Mouse (Mus musculus): ENCODE measurements around the gene AC134908.4. TPM values are rescaled to one million over a fixed set of nuclear protein-coding genes. Genes with fewer than 3 reads are reported as not detected.

The AC134908.4 gene
- polyA plus RNA-seq, 1 experiment, result not detected

DNA sequence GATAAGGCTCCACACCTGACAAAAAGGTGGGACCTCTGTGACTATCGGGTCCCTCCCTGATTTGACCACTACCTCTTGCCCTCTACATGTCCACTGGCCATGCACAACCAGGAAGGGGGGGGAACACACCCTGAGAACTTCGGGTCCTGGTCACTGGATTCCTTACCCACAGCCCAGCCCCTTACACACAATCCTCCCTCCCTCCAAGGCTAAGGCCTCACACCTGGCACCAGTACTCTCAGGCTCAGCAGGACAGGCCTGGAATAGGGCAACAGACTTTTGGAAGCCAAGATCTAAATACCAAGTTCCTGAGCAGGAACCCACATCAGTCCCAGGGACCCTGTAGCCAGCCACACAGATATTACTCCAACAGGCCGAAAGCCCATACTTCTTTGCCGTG is 43.4 kb upstream of the AC134908.4 start:
- 86% methylated on average over 4 of the region's 4 CpGs for WGBS

DNA sequence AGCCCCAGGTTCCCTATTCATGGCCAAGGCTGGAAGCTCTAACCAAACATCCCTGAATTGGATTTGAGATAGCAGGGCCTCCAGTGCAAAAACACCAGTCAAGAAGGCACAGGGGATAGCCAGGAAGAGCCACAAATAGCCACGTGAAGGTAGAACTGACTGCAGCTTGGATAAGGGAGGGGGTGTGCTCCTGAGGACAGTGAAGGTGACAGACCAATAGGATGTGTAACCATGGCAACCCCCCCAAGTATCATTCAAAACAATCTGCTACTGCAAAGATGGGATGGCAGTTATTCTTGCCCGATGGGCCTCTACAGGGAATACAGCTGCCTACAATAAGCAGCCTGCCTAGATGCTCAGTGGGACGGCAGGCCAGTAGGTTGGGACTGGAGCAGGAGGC is 42.1 kb upstream of the AC134908.4 start:
- peak overlapping the region; percentile 74 for H3K27ac ChIP-seq (ENCODE audit: insufficient read depth, low read depth, low read length)
- no peak overlapping the region for H3K4me3 ChIP-seq (ENCODE audit: insufficient read depth, low read depth, low read length)
- TF ChIP-seq POLR2A (IDR thresholded peaks at IDR 0.05; ENCODE audit: insufficient read depth, low read depth, low read length), result no peak
- TF ChIP-seq CTCF (IDR thresholded peaks at IDR 0.05; ENCODE audit: insufficient read depth, low read depth, low read length), result no peak
- 33% methylated on average over 3 of the region's 3 CpGs for WGBS
- H3K4me1 ChIP-seq (ENCODE audit: control insufficient read depth, insufficient read depth, low read length), result peaks cover 51% of the 10 kb centered on the region

More for the DNA sequence above, 43.4 kb upstream of the AC134908.4 start:
- Histone ChIP-seq H3K27ac (ENCODE audit: insufficient read depth, low read depth, low read length) (no peak overlapping the region), H3K4me1 (ENCODE audit: control insufficient read depth, insufficient read depth, low read length) (peaks cover 52% of the 10 kb centered on the region), H3K4me3 (ENCODE audit: insufficient read depth, low read depth, low read length) (no peak overlapping the region)
- no peak for TF ChIP-seq CTCF (IDR thresholded peaks at IDR 0.05; ENCODE audit: insufficient read depth, low read depth, low read length)
- TF ChIP-seq POLR2A (IDR thresholded peaks at IDR 0.05; ENCODE audit: insufficient read depth, low read depth, low read length), result no peak

DNA sequence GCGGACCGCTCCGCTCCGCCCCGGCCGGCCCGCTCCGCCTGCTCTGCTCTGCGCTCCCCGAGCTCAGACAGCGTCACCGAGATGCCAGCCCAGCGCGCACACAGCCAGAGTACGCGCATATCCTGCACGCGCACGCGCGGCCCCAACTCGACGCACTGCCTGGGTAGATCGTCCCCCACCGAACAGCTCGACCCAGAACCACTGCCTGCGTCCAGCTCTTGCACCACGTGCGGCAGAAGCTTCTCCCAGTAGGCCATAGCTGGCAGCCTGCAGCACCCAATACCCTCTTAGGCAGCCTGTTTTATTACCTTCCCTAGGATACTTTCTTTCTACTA is 41.6 kb upstream of the AC134908.4 start, which contains the start of gene Rhbdl1:
Gene Rhbdl1 (minus strand): TSS at position 220 of the 335 bp plus-strand sequence.
- 2% methylated on average over 29 of the region's 29 CpGs for WGBS
- Histone ChIP-seq H3K27ac (ENCODE audit: insufficient read depth, low read depth, low read length) (peak within 1 kb of the TSS; percentile 74), H3K4me3 (ENCODE audit: insufficient read depth, low read depth, low read length) (peak within 1 kb of the TSS; percentile 58), H3K4me1 (ENCODE audit: control insufficient read depth, insufficient read depth, low read length) (peaks cover 48% of the 10 kb centered on the region)
- no peak for TF ChIP-seq CTCF (IDR thresholded peaks at IDR 0.05; ENCODE audit: insufficient read depth, low read depth, low read length)
- TF ChIP-seq POLR2A (IDR thresholded peaks at IDR 0.05; ENCODE audit: insufficient read depth, low read depth, low read length), result peak; percentile 57

DNA sequence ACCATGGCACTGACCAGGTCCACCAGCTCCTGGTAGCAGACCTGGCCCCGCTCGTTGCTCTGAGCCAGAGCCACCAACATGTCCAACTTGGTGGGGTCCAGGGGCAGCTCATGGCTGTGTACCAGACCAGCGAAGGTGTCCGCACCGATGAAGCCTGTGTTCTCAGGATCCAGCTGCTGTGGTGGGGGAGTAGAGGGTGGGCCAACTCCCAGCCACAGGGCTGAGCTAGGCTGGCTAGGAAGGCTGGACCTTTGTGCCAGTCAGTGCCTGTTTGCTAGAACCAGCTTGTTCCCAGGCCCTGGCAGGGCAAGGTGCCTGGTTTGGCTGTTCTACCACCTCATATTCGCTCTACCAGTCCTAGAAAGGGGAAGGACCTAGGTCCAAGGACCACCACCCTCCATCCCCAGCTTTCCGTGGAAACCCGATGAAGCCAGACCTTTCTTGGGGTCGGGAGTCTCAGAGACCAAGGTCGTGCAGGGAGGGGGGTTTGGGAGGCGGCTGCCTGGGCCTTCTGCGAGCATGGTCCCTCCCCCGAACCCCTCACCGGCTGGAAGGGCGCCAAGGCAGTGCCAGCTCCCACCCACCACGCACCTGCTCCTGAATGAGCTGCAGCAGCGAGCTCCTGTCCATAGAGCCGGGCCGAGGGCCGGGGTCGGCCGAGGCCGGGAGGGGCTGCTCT is 41.1 kb upstream of the AC134908.4 start:
- Histone ChIP-seq H3K4me3 (ENCODE audit: insufficient read depth, low read depth, low read length) (peak overlapping the region; percentile 58), H3K27ac (ENCODE audit: insufficient read depth, low read depth, low read length) (peak overlapping the region; percentile 74), H3K4me1 (ENCODE audit: control insufficient read depth, insufficient read depth, low read length) (peaks cover 53% of the 10 kb centered on the region)
- 8% methylated on average over 23 of the region's 23 CpGs for WGBS
- TF ChIP-seq CTCF (IDR thresholded peaks at IDR 0.05; ENCODE audit: insufficient read depth, low read depth, low read length) (no peak), POLR2A (IDR thresholded peaks at IDR 0.05; ENCODE audit: insufficient read depth, low read depth, low read length) (no peak)

DNA sequence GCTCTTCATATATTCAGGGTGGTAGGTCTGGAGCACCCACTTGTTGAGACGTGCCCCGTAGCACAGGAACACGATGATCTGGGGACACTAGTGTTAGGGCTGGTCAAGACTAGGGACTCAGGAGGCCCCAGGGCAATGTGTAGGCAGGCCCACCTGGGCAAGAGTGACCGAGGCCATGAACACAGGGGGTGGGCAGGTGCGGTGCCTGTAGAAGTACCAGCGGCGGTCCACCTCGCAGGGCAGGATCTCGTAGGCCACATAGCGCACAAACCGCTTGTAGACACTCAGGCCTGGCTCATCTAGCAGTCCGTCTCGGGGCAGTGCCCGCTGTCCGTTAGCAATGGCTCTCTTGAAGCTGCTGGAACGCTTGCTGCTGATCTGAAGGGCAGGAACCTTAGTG is 40.4 kb upstream of the AC134908.4 start:
- H3K4me1 ChIP-seq (ENCODE audit: control insufficient read depth, insufficient read depth, low read length), result peaks cover 60% of the 10 kb centered on the region
- WGBS, result 89% methylated on average over 16 of the region's 16 CpGs
- no peak for TF ChIP-seq CTCF (IDR thresholded peaks at IDR 0.05; ENCODE audit: insufficient read depth, low read depth, low read length)
- no peak for TF ChIP-seq POLR2A (IDR thresholded peaks at IDR 0.05; ENCODE audit: insufficient read depth, low read depth, low read length)
- peak overlapping the region; percentile 58 for H3K4me3 ChIP-seq (ENCODE audit: insufficient read depth, low read depth, low read length)
- peak overlapping the region; percentile 74; the same call in 1 of the 2 replicates for H3K27ac ChIP-seq (ENCODE audit: insufficient read depth, low read depth, low read length)

DNA sequence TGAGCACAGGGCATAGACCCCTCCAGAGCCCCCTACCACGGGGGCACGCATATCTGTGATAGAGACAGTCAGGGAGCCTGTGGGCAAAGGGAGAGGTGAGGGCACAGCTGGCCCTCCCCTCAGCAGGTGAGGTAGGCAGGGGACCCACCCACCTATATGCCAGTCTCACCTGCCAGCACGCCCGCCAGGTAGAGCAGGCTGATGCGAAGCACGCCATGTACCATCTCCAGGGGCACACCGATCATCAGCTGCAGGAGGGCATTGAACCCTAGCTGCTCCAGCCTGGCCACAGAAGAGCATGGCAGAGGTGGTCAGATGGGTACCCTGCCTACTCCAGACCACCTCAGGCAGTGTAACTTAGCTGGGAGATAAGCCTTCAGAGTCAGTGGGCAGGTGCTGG is 39.8 kb upstream of the AC134908.4 start:
- H3K27ac ChIP-seq (ENCODE audit: insufficient read depth, low read depth, low read length), result no peak overlapping the region
- H3K4me3 ChIP-seq (ENCODE audit: insufficient read depth, low read depth, low read length), result peak overlapping the region; percentile 81; the same call in 1 of the 2 replicates
- H3K4me1 ChIP-seq (ENCODE audit: control insufficient read depth, insufficient read depth, low read length), result peaks cover 65% of the 10 kb centered on the region
- TF ChIP-seq POLR2A (IDR thresholded peaks at IDR 0.05; ENCODE audit: insufficient read depth, low read depth, low read length) (no peak), CTCF (IDR thresholded peaks at IDR 0.05; ENCODE audit: insufficient read depth, low read depth, low read length) (no peak)
- 97% methylated on average over 7 of the region's 7 CpGs for WGBS

DNA sequence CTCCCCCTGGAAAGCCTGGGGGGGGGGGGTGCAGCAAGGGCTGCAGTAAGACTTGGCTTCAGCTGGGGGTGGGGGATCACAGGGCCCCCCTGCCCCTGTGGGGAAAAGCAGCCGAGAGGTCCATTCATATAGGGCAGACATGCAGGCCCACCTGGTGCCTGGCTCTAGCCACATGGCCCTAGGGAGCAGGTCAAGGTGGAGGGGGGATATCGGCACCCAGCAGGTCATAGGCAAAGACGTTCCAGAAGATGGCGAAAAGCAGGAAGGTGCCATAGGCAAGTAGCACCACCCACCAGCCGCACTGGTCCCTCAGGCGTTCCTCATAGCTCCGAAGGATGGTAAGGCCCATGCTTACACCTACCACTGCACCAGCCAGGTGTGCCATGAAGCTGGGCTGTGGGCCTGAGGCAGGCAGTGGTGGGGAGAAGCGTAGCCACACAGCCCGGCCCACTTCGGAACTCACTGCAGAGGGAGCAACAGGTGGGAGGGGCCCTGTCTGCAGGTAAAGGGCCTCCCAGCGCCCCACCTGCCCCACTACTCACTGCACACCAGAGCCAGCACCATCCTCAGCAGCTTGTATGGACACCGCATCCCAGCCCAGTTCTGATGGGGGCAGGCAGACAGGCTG is 39.2 kb upstream of the AC134908.4 start:
- TF ChIP-seq CTCF (IDR thresholded peaks at IDR 0.05; ENCODE audit: insufficient read depth, low read depth, low read length), result no peak
- no peak for TF ChIP-seq POLR2A (IDR thresholded peaks at IDR 0.05; ENCODE audit: insufficient read depth, low read depth, low read length)
- Histone ChIP-seq H3K4me3 (ENCODE audit: insufficient read depth, low read depth, low read length) (peak overlapping the region; percentile 81), H3K27ac (ENCODE audit: insufficient read depth, low read depth, low read length) (no peak overlapping the region), H3K4me1 (ENCODE audit: control insufficient read depth, insufficient read depth, low read length) (peaks cover 67% of the 10 kb centered on the region)
- 80% methylated on average over 12 of the region's 12 CpGs for WGBS

DNA sequence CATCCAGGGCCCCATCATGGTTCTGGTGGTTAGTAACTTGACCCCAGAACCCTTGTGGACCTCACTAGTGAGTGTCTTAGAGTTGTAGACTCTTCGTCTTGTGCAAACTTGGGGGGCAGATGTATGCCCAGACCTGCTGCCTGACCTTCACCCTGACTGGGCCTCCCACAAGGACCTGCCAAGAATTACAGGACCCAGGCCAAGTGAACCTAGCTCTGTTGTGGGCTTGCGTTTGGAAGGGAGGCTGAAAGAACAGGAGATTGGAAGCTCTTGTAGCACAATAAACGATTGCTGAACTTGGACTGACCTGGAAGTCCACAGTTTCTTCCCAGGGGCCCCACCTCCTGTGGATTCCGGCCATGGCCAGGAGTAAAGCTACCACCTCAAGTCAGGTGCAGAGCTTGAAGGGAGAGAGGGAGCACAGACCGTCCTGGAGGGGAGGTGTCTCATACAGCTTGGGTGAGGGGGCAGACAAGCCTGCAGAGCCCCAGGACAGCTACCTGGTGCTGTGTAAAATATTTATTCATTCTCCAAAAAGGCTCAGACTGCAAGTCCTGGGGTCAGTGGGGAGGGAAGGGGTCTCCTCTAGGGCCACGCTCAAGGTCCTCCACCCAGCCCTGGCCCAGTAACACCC is 38.6 kb upstream of the AC134908.4 start:
- Histone ChIP-seq H3K27ac (ENCODE audit: insufficient read depth, low read depth, low read length) (peak overlapping the region; percentile 97), H3K4me1 (ENCODE audit: control insufficient read depth, insufficient read depth, low read length) (peaks cover 69% of the 10 kb centered on the region), H3K4me3 (ENCODE audit: insufficient read depth, low read depth, low read length) (peak overlapping the region; percentile 81)
- no peak for TF ChIP-seq POLR2A (IDR thresholded peaks at IDR 0.05; ENCODE audit: insufficient read depth, low read depth, low read length)
- no peak for TF ChIP-seq CTCF (IDR thresholded peaks at IDR 0.05; ENCODE audit: insufficient read depth, low read depth, low read length)
- WGBS, result 26% methylated on average over 6 of the region's 6 CpGs

DNA sequence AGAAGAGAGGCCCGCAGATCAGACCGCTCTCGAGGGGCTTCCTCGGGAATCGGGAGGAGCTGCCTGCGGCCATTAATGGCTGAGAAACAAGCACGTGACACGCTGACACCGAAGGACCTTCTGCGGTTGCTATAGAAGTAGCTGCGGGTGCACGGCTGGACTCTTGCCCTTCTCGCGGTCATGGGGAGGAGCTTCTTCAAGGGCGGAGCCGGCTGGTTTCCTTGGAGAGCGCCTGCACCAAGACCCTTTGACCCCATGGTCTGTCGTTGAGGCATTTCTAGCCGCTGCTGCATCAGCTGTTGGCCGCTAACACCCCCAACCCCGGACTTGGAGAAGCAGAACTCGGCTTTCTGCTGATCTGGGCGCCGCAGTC is 37.8 kb upstream of the AC134908.4 start, which contains the start of gene Stub1:
Gene Stub1 (minus strand): TSS at position 114 of the 373 bp plus-strand sequence.
- TF ChIP-seq POLR2A (IDR thresholded peaks at IDR 0.05; ENCODE audit: insufficient read depth, low read depth, low read length) (no peak), CTCF (IDR thresholded peaks at IDR 0.05; ENCODE audit: insufficient read depth, low read depth, low read length) (no peak)
- Histone ChIP-seq H3K27ac (ENCODE audit: insufficient read depth, low read depth, low read length) (peak within 1 kb of the TSS; percentile 97), H3K4me1 (ENCODE audit: control insufficient read depth, insufficient read depth, low read length) (peaks cover 70% of the 10 kb centered on the region), H3K4me3 (ENCODE audit: insufficient read depth, low read depth, low read length) (peak within 1 kb of the TSS; percentile 81)
- WGBS, result under 1% methylated on average over 24 of the region's 24 CpGs
